Mouse (Mus musculus): ENCODE data around the gene Vmn1r10.
A peak's percentile ranks its signal among the peaks of the same experiment; 100 is the strongest.

Gene Vmn1r10

DNA sequence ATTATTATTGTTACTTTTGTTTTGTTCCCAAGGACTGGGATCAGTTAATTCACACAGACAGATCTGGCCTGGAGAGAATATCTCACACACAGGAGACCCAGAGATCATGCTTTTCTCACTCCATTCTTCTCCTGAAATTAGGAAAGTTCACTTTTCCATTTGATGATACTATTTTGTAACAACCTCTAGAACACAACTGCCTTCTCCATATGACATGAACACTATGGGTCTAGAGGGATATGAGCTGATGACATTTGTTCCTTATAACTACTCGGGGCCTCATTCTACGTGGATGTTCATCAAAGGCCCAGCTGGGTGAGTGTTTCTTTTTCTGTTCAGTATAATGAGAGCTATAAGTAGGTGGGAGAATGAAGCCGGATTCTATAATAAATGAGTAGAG is at the start of gene Vmn1r10:
Gene Vmn1r10 (plus strand): TSS at position 301 of the 400 bp plus-strand sequence.
- DNase-seq = no peak

DNA sequence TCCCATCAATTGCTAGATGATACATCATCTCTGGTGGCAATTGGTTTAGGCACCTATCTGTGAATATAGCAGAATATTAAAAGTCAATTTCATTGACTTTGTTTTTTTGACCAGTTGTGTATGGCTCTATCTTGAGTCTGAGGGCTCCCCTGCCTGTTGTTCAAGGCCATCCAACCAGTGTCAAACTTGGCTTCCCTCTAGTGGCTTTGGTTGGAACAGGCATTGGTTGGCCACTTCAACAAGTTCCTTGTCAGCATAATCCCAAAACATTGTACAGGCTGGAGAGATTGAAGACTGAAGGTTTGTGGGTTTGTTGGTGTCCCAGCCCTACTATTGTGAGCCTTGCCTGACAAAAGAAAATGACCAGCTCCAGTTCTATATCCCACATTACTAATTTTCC is 45.5 kb upstream of the Vmn1r10 start:
- DNase-seq = peak; percentile 7

DNA sequence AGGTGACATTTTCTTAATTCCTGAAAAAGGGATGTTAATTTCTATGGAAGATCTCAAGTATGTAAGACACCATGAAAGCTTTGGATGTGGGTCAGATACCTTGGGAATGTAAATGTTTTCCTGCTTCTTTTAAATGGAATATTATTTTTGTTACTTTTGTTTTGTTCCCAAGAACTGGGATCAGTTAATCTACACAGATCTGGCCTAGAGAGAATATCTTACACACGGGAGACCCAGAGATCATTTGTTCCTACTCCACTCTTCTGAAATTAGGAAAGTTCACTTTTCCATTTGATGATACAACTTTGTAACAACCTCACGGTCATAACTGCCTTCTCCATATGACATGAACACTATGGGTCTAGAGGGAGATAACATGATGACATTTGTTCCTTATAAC is 42.8 kb upstream of the Vmn1r10 start, which contains the start of gene Vmn1r9:
Gene Vmn1r9 (plus strand): TSS at position 301 of the 400 bp plus-strand sequence.
- no peak for DNase-seq

DNA sequence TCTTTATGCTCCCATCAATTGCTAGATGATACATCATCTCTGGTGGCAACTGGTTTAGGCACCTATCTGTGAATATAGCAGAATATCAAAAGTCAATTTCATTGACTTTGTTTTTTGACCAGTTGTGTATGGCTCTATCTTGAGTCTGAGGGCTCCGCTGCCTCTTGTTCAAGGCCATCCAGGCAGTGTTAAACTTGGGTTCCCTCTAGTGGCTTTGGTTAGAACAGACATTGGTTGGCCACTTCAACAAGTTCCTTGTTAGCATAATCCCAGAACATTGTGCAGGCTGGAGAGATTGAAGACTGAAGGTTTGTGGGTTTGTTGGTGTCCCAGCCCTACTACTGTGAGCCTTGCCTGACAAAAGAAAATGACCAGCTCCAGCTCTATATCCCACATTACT is 2.9 kb upstream of the Vmn1r10 start:
- DNase-seq = no peak

DNA sequence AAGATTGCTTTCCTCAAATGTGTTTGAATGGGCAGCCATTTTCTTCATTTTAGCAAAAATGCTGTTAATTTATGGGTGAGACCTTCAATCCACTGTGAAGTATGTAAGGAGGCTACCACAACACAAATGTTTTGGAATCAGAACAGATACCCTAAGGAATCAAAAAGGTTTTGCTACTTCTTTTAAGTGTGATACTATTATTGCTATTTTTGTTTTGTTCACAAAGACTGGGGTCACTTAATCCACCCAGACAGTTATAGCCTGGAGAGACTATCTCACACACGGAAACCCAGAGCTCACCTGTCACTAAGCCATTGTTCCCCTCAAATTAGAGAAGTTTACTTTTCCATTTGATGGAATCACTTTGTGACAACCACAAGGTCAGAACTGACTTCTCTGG is 23.9 kb downstream of the Vmn1r10 start, which contains the start of gene Vmn1r11:
Gene Vmn1r11 (plus strand): TSS at position 301 of the 400 bp plus-strand sequence.
- DNase-seq = no peak

DNA sequence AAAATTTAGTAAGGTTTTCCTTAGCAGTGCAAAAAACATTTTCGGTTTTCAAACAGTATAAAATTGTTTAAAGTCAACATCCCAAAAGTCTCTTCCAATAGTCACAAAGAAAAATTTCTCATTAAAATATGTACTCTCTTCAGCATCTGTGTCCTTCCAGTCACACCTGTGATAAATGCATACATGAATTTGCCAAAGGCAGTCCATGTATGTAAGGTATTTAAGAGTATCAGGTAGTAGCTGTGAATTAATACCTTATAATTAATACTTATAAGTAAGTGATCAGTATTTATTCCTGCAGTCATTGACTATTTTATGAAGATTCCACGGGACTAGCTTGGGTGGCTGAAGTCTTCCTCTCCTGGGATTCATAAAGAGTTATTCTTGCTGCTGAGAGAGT is 47.4 kb downstream of the Vmn1r10 start, which contains the start of gene Vmn1r12:
Gene Vmn1r12 (plus strand): TSS at position 301 of the 400 bp plus-strand sequence.
- DNase-seq = no peak
